Mouse (Mus musculus) ES-Bruce4 (cell line): ENCODE data around the gene Ttyh3. TPM values are rescaled to one million over a fixed set of nuclear protein-coding genes. Genes with fewer than 3 reads are reported as not detected.

ENCODE experiments used
- H3K27ac ChIP-seq: 2 replicates; pipeline ENCODE4 v1.5.1; 2012; ENCODE audit warnings: low read length, inconsistent platforms; ENCODE audit not compliant: insufficient read depth
- H3K27me3 ChIP-seq: 2 replicates; pipeline ENCODE4 v1.6.1; 2012; ENCODE audit warnings: mild to moderate bottlenecking, low read length, inconsistent platforms; ENCODE audit not compliant: control insufficient read depth, poor library complexity, insufficient read depth, severe bottlenecking
- H3K36me3 ChIP-seq: 2 replicates; pipeline ENCODE4 v1.6.1; 2012; ENCODE audit warnings: inconsistent platforms, mild to moderate bottlenecking, low read length, moderate library complexity; ENCODE audit not compliant: control insufficient read depth, poor library complexity, insufficient read depth, severe bottlenecking
- H3K4me1 ChIP-seq: one replicate; pipeline ENCODE4 v1.8.1; 2011; ENCODE audit warnings: low read length; ENCODE audit not compliant: control insufficient read depth, insufficient read depth
- H3K4me3 ChIP-seq: 2 replicates; pipeline ENCODE4 v1.5.1; 2011; ENCODE audit warnings: low read depth, mild to moderate bottlenecking, low read length
- H3K9ac ChIP-seq: 2 replicates; pipeline ENCODE4 v1.6.1; 2012; ENCODE audit warnings: low read depth, mild to moderate bottlenecking, inconsistent platforms; ENCODE audit not compliant: poor library complexity, severe bottlenecking
- H3K9me3 ChIP-seq: replicated peaks from 2 replicates; pipeline ENCODE4 v1.6.1; 2012; ENCODE audit warnings: mild to moderate bottlenecking, low read length, inconsistent platforms; ENCODE audit not compliant: control insufficient read depth, poor library complexity, insufficient read depth, severe bottlenecking
- CTCF ChIP-seq: IDR thresholded peaks from one replicate; pipeline ENCODE4 v1.8.1; 2011; ENCODE audit warnings: low read depth, low read length
- EP300 ChIP-seq: IDR thresholded peaks from 2 replicates; pipeline ENCODE4 v1.6.1; 2011; ENCODE audit warnings: low read depth, low read length; ENCODE audit not compliant: insufficient read depth
- POLR2A ChIP-seq: IDR thresholded peaks from one replicate; pipeline ENCODE4 v1.8.1; 2011; ENCODE audit warnings: low read length; ENCODE audit not compliant: insufficient read depth
- polyA plus RNA-seq: library from polyadenylated mRNA; stranded (reverse); fragments of >200 nt; gene quantifications from 2 replicates; pipeline ENCODE4 v1.2.4, GENCODE M21; 2011; ENCODE audit warnings: low read depth; ENCODE audit not compliant: missing spikeins, insufficient read depth, insufficient read length

The Ttyh3 gene
- polyA plus RNA-seq, 1 experiment = 19.1 TPM

DNA sequence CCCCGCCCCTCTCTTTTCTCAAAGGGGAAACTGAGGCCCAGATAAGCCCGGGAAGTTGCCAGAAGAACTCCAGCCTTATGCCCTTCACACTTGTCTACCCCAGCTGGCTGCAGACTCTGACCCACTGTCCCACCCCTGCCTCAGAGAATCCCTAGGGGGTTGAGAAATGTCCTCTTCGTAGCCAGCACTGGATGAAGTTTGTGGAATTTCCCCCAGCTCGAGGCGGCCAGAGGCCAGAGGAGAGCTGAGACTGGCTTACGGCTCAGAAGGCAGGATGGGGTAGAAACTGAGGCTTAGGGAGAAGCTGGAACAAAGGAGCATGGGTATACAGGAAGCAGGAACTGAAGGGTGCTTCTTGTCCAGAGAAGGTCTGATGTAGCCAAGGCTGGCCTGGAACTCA, 76.2 kb downstream of the Ttyh3 start:
- no peak overlapping the region for H3K4me3 ChIP-seq
- no peak overlapping the region for H3K9ac ChIP-seq
- no peaks in the 10 kb centered on the region for H3K36me3 ChIP-seq
- H3K27ac ChIP-seq = no peak overlapping the region
- TF ChIP-seq EP300 (no peak), CTCF (no peak), POLR2A (no peak)
- peaks cover 4% of the 10 kb centered on the region for H3K4me1 ChIP-seq
- no peaks in the 10 kb centered on the region for H3K9me3 ChIP-seq
- no peaks in the 10 kb centered on the region for H3K27me3 ChIP-seq

DNA sequence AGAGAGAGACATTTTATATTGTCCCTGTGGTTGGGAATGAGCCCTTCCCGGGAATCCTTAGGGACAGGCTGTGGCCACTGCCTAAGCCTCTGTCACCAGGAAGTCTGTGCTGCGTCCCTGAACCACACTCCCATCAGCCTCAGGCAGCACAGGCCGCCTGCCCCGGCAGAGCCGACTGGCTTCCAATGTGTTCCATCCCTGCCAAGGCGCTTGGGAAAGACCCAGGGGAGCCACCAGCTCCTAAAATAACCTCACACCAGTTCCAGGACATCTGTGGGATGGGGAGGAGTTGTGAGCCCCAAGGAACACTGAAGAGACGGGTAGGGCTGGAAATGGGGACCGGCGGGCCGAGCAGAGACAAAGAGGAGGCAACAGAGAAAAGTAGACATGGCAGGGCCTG, 77.2 kb downstream of the Ttyh3 start:
- Histone ChIP-seq H3K9ac (peak overlapping the region; percentile 20; the same call in 1 of the 2 replicates), H3K4me3 (0 out of 2 replicates have a peak overlapping the region, but pooled peaks have one; percentile 22), H3K36me3 (no peaks in the 10 kb centered on the region), H3K9me3 (no peaks in the 10 kb centered on the region), H3K27me3 (no peaks in the 10 kb centered on the region), H3K27ac (no peak overlapping the region), H3K4me1 (peaks cover 9% of the 10 kb centered on the region)
- no peak for TF ChIP-seq CTCF
- no peak for TF ChIP-seq POLR2A
- TF ChIP-seq EP300 = no peak

DNA sequence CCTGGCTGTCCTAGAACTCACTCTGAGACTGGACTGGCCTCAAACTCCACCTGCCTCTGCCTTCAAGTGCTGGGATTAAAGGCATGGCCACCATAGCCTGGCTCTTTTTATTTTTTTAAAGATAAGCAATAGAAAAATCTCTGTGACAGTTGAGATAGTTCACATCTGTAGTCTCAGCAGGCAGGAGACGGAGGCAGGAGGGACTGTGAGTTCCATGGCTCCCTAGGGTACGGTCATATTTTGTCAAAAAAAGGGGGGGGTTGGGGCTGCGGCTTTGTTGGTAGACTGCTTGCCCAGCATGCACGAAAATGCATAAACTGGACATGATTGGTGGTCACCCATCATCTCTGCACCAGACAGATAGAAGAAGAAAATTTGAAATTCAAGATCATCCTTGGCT, 77.6 kb downstream of the Ttyh3 start:
- H3K4me1 ChIP-seq = peaks cover 13% of the 10 kb centered on the region
- H3K36me3 ChIP-seq = no peaks in the 10 kb centered on the region
- no peak overlapping the region for H3K9ac ChIP-seq
- H3K27ac ChIP-seq = no peak overlapping the region
- no peak overlapping the region for H3K4me3 ChIP-seq
- no peak for TF ChIP-seq CTCF
- TF ChIP-seq POLR2A = no peak
- no peak for TF ChIP-seq EP300
- H3K9me3 ChIP-seq = no peaks in the 10 kb centered on the region
- H3K27me3 ChIP-seq = no peaks in the 10 kb centered on the region

Other genes starting within 250 kb of the Ttyh3 start
- 250 and 283 TPM in 2 replicates for gene Eif3b, start 229.7 kb downstream of the Ttyh3 start, polyA plus RNA-seq
- gene Gm4869, start 203.4 kb downstream of the Ttyh3 start, polyA plus RNA-seq = 0.19 and 0.30 TPM in 2 replicates
- gene Chst12, start 143.5 kb downstream of the Ttyh3 start, polyA plus RNA-seq = 14.6 and 18.5 TPM in 2 replicates
- gene Grifin, start 84.0 kb downstream of the Ttyh3 start, polyA plus RNA-seq = not detected in 2 replicates
- gene Lfng, start 41.7 kb downstream of the Ttyh3 start, polyA plus RNA-seq = 4.1 and 4.4 TPM in 2 replicates
- gene Iqce, start 53.3 kb upstream of the Ttyh3 start, polyA plus RNA-seq = 11.0 and 16.9 TPM in 2 replicates
- gene Brat1, start 56.0 kb upstream of the Ttyh3 start, polyA plus RNA-seq = 9.3 and 9.6 TPM in 2 replicates
- 0.60 and 0.64 TPM in 2 replicates for gene Amz1, start 75.1 kb upstream of the Ttyh3 start, polyA plus RNA-seq
- gene Gna12, start 181.4 kb upstream of the Ttyh3 start, polyA plus RNA-seq = 29.9 and 34.1 TPM in 2 replicates